Mouse (Mus musculus): ENCODE measurements around the gene Ier2. TPM values are rescaled to one million over a fixed set of nuclear protein-coding genes. Genes with fewer than 3 reads are reported as not detected.

The Ier2 gene
- polyA plus RNA-seq, 1 experiment from 2014 or later = 83.9 TPM

GRCm38 (mm10) chr8:84615666-84616485 is 46.8 kb downstream of the Ier2 start:
- peak overlapping the region; percentile 28 for H3K4me2 ChIP-seq (replicated peaks)
- WGBS = 29% methylated on average over 22 of the region's 22 CpGs
- H3K9me3 ChIP-seq (replicated peaks) = no peaks in the 10 kb centered on the region
- no peaks in the 10 kb centered on the region for H3K36me3 ChIP-seq
- no peak overlapping the region for H3K27ac ChIP-seq (replicated peaks)
- peak; percentile 52; the same call in 1 of the 2 replicates for ATAC-seq (ENCODE audit: insufficient number of reproducible peaks, low FRiP score, low TSS enrichment, low read depth)
- peaks cover 23% of the 10 kb centered on the region; the same call in 1 of the 2 replicates for H3K4me1 ChIP-seq
- no peaks in the 10 kb centered on the region for H3K27me3 ChIP-seq
- H3K4me3 ChIP-seq (replicated peaks) = peak overlapping the region; percentile 23
- H3K9ac ChIP-seq = peak overlapping the region; percentile 9; the same call in 1 of the 2 replicates

DNA sequence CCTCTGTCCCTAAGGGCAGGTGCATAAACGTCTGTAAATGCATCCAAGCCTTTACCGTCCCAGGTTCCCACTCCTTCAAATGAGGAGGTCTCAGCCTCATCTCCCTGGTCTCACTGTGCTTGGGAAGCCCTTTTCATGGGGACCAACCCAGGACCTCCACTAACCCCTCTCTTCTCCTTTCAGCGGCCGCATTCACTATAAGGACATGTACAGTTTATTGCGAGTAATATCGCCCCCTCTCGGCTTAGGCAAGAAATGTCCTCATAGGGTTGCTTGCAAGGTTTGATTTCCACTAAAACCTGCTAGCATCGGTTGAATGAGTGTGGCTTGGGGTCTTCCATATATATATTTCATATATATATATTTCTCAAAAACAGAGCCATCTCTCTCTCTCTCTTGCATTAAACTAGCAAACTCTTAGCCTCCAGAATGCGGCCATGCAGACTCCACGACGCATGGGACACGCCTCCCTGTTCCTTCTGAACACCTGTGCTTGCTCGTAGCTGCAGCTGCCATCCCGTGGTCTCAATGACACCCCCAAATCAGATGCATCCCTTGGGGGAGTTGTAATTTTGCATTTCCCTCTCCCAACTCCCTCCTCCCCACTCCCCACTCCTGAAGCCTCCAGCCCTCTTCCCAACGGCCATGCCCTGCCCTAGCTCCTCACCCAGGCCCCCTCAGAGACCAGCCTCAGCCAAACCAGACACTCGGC is 48.0 kb downstream of the Ier2 start:
- no peak overlapping the region; the same call in 1 of the 2 replicates for H3K4me3 ChIP-seq (replicated peaks)
- no peaks in the 10 kb centered on the region for H3K27me3 ChIP-seq
- H3K9ac ChIP-seq = no peak overlapping the region
- H3K4me2 ChIP-seq (replicated peaks) = 0 out of 2 replicates have a peak overlapping the region, but pooled peaks have one; percentile 28
- no peaks in the 10 kb centered on the region for H3K9me3 ChIP-seq (replicated peaks)
- H3K27ac ChIP-seq (replicated peaks) = no peak overlapping the region
- H3K4me1 ChIP-seq = peaks cover 23% of the 10 kb centered on the region; the same call in 1 of the 2 replicates
- no peak for ATAC-seq (ENCODE audit: insufficient number of reproducible peaks, low FRiP score, low TSS enrichment, low read depth)
- 26% methylated on average over 16 of the region's 16 CpGs for WGBS
- H3K36me3 ChIP-seq = no peaks in the 10 kb centered on the region

Other genes with a start within 250 kb of the Ier2 start
- gene Trmt1, start 23.5 kb upstream of the Ier2 start, polyA plus RNA-seq (2015; fragmentation: Nextera tagmentation; extraction: Ambion mirVana) = 69.1 and 78.2 TPM in 2 replicates
- 16.7 and 16.9 TPM in 2 replicates for gene Nacc1, start 25.0 kb upstream of the Ier2 start, polyA plus RNA-seq (2015; fragmentation: Nextera tagmentation; extraction: Ambion mirVana)
- 5.8 and 6.0 TPM in 2 replicates for gene Lyl1, start 38.6 kb upstream of the Ier2 start, polyA plus RNA-seq (2015; fragmentation: Nextera tagmentation; extraction: Ambion mirVana)
- 4.2 and 4.9 TPM in 2 replicates for gene G430095P16Rik, start 60.2 kb upstream of the Ier2 start, polyA plus RNA-seq (2015; fragmentation: Nextera tagmentation; extraction: Ambion mirVana)
- gene Nfix, start 137.5 kb upstream of the Ier2 start, polyA plus RNA-seq (2015; fragmentation: Nextera tagmentation; extraction: Ambion mirVana) = 61.4 and 62.0 TPM in 2 replicates
- 8.4 and 8.9 TPM in 2 replicates for gene Dand5, start 160.0 kb upstream of the Ier2 start, polyA plus RNA-seq (2015; fragmentation: Nextera tagmentation; extraction: Ambion mirVana)
- 46.5 TPM in 2 replicates for gene Gadd45gip1, start 168.7 kb upstream of the Ier2 start, polyA plus RNA-seq (2015; fragmentation: Nextera tagmentation; extraction: Ambion mirVana)
- 104 and 110 TPM in 2 replicates for gene Rad23a, start 177.8 kb upstream of the Ier2 start, polyA plus RNA-seq (2015; fragmentation: Nextera tagmentation; extraction: Ambion mirVana)
- gene Calr, start 184.1 kb upstream of the Ier2 start, polyA plus RNA-seq (2015; fragmentation: Nextera tagmentation; extraction: Ambion mirVana) = 975 and 998 TPM in 2 replicates
- gene Farsa, start 194.1 kb upstream of the Ier2 start, polyA plus RNA-seq (2015; fragmentation: Nextera tagmentation; extraction: Ambion mirVana) = 94.5 and 99.8 TPM in 2 replicates
- gene Syce2, start 209.3 kb upstream of the Ier2 start, polyA plus RNA-seq (2015; fragmentation: Nextera tagmentation; extraction: Ambion mirVana) = 68.0 and 72.9 TPM in 2 replicates
- 29.4 and 32.2 TPM in 2 replicates for gene Gcdh, start 231.1 kb upstream of the Ier2 start, polyA plus RNA-seq (2015; fragmentation: Nextera tagmentation; extraction: Ambion mirVana)
- 1.3 and 1.6 TPM in 2 replicates for gene Klf1, start 239.1 kb upstream of the Ier2 start, polyA plus RNA-seq (2015; fragmentation: Nextera tagmentation; extraction: Ambion mirVana)
- 20.0 and 22.4 TPM in 2 replicates for gene Dnase2a, start 245.7 kb upstream of the Ier2 start, polyA plus RNA-seq (2015; fragmentation: Nextera tagmentation; extraction: Ambion mirVana)